Mouse (Mus musculus) myocyte (in vitro differentiated cells): Measurements from ENCODE around the gene Lsr. TPM values are rescaled to one million over a fixed set of nuclear protein-coding genes. Genes with fewer than 3 reads are reported as not detected.

Experiments used
- H3K27me3 ChIP-seq: one replicate; pipeline ENCODE4 v1.6.1; 2011; ENCODE audit not compliant: control insufficient read depth, insufficient read depth, insufficient read length
- H3K36me3 ChIP-seq: one replicate; pipeline ENCODE4 v1.6.1; 2011; ENCODE audit not compliant: control insufficient read depth, insufficient read depth
- H3K4me2 ChIP-seq: one replicate; pipeline ENCODE4 v1.6.1; 2011; ENCODE audit warnings: low read depth, control low read depth
- H3K4me3 ChIP-seq: one replicate; pipeline ENCODE4 v1.5.1; 2011; ENCODE audit warnings: mild to moderate bottlenecking, control low read depth, moderate library complexity
- H3K79me2 ChIP-seq: one replicate; pipeline ENCODE4 v1.6.1; 2011; ENCODE audit not compliant: control insufficient read depth, insufficient read depth
- H3ac ChIP-seq: one replicate; pipeline ENCODE4 v1.6.1; 2011; ENCODE audit not compliant: control insufficient read depth, insufficient read length
- CEBPB ChIP-seq: IDR thresholded peaks from 2 replicates; pipeline ENCODE4 v1.6.1; 2011; ENCODE audit warnings: mild to moderate bottlenecking, moderate library complexity; ENCODE audit not compliant: poor library complexity, insufficient read depth, severe bottlenecking
- E2F4 ChIP-seq: IDR thresholded peaks from one replicate; pipeline ENCODE4 v1.6.1; 2011; ENCODE audit warnings: mild to moderate bottlenecking, control low read depth, moderate library complexity; ENCODE audit not compliant: insufficient read depth
- MAX ChIP-seq: IDR thresholded peaks from one replicate; pipeline ENCODE4 v1.6.1; 2011; ENCODE audit warnings: low read depth, mild to moderate bottlenecking, control low read depth
- MYOD1 ChIP-seq, 3 experiments: IDR thresholded peaks; one replicate each; pipeline ENCODE4 v1.6.1; 2011; ENCODE audit warnings: control low read depth in 2 of 3, low read depth in 2 of 3, mild to moderate bottlenecking in 2 of 3, moderate library complexity in 1 of 3; ENCODE audit not compliant: insufficient read length in 2 of 3, control insufficient read depth in 1 of 3
- MYOG ChIP-seq, 3 experiments: IDR thresholded peaks; one replicate each; pipeline ENCODE4 v1.6.1; 2011; ENCODE audit warnings: control low read depth in 2 of 3, low read depth in 2 of 3, mild to moderate bottlenecking in 2 of 3; ENCODE audit not compliant: insufficient read length in 2 of 3, control insufficient read depth in 1 of 3, insufficient read depth in 1 of 3
- POLR2A ChIP-seq: IDR thresholded peaks from one replicate; pipeline ENCODE4 v1.6.1; 2011; ENCODE audit warnings: low read depth, mild to moderate bottlenecking, control low read depth, moderate library complexity; ENCODE audit not compliant: insufficient read length
- POLR2AphosphoS2 ChIP-seq: IDR thresholded peaks from one replicate; pipeline ENCODE4 v1.6.1; 2011; ENCODE audit warnings: low read depth, control low read depth; ENCODE audit not compliant: insufficient read length
- REST ChIP-seq: IDR thresholded peaks from one replicate; pipeline ENCODE4 v1.6.1; 2011; ENCODE audit warnings: mild to moderate bottlenecking, control low read depth, moderate library complexity; ENCODE audit not compliant: insufficient read depth, insufficient read length
- SRF ChIP-seq: IDR thresholded peaks from one replicate; pipeline ENCODE4 v1.6.1; 2011; ENCODE audit warnings: low read depth; ENCODE audit not compliant: control insufficient read depth, insufficient read length
- TCF12 ChIP-seq: IDR thresholded peaks from one replicate; pipeline ENCODE4 v1.6.1; 2011; ENCODE audit warnings: mild to moderate bottlenecking, control low read depth; ENCODE audit not compliant: poor library complexity, insufficient read depth, severe bottlenecking
- TCF3 ChIP-seq: IDR thresholded peaks from one replicate; pipeline ENCODE4 v1.6.1; 2011; ENCODE audit warnings: low read depth, control low read depth; ENCODE audit not compliant: insufficient read length
- USF1 ChIP-seq: IDR thresholded peaks from one replicate; pipeline ENCODE4 v1.6.1; 2011; ENCODE audit warnings: low read depth, mild to moderate bottlenecking, control low read depth, moderate library complexity
- polyA plus RNA-seq: library from polyadenylated mRNA; unstranded; fragments of >200 nt; fragmentation: generic; extraction: Trizol; gene quantifications from one replicate; pipeline ENCODE4 v1.2.1, GENCODE M21; 2012; ENCODE audit warnings: missing spikeins

Lsr gene
- polyA plus RNA-seq, 1 experiment = 0.02 TPM

DNA sequence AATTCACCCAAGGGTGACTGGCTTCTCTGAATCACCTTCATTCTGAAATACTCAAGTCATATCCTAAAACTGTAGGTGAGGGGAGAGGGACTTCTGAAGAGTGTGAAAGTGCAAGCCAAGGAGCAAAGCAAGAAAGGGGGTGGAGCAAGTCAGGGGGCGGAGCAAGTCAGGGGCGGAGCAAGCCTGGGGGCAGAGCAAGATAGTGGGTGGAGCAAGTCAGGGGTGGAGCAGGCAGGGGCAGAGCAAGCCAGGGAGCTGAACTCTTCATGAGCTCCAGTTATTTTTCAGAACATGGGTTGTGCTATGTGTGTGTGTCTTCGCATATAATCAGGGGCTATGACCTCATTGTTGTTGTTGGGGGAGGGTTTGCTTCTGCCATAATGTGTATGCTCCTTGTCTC, 53.0 kb downstream of the Lsr start:
- H3K4me3 ChIP-seq = no peak overlapping the region
- H3K36me3 ChIP-seq = no peaks in the 10 kb centered on the region
- TF ChIP-seq MYOG (IDR thresholded peaks at IDR 0.05; ENCODE audit: control insufficient read depth in 1 of 3, insufficient read depth in 1 of 3, insufficient read length in 2 of 3, low read depth in 2 of 3) = no peak
- no peak for TF ChIP-seq POLR2AphosphoS2
- TF ChIP-seq USF1 = no peak
- no peak for TF ChIP-seq MAX
- no peak for TF ChIP-seq TCF12
- TF ChIP-seq CEBPB = no peak
- no peak for TF ChIP-seq MYOD1 (IDR thresholded peaks at IDR 0.05; ENCODE audit: control insufficient read depth in 1 of 3, insufficient read length in 2 of 3, low read depth in 2 of 3)
- no peak for TF ChIP-seq TCF3
- no peak for TF ChIP-seq REST
- H3K4me2 ChIP-seq = no peak overlapping the region
- H3K27me3 ChIP-seq = peaks cover 17% of the 10 kb centered on the region
- H3K79me2 ChIP-seq = no peaks in the 10 kb centered on the region
- no peak overlapping the region for H3ac ChIP-seq

DNA sequence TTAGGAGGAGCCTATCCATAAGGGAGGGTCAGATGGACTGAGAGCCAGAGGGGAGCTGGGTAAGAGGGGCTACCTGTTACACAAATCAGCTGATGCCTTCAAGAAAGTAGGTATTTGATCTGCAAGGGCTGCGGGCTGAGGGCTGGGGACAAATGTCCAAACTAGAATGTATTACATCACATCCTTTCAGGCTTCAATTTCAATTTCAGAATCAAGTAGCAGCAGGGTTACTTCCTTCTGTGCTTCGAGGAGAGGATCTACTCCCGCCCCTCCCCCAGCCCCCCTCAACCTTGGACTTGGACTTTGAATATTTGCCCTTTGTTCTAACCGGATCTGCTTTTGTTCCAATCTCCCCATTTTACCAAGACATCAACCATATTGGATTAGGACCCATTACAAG, 56.0 kb downstream of the Lsr start:
- TF ChIP-seq MAX = no peak
- TF ChIP-seq CEBPB = no peak
- no peak for TF ChIP-seq MYOG (IDR thresholded peaks at IDR 0.05; ENCODE audit: control insufficient read depth in 1 of 3, insufficient read depth in 1 of 3, insufficient read length in 2 of 3, low read depth in 2 of 3)
- TF ChIP-seq MYOD1 (IDR thresholded peaks at IDR 0.05; ENCODE audit: control insufficient read depth in 1 of 3, insufficient read length in 2 of 3, low read depth in 2 of 3) = no peak
- TF ChIP-seq POLR2A = no peak
- no peak for TF ChIP-seq REST
- no peak for TF ChIP-seq TCF12

DNA sequence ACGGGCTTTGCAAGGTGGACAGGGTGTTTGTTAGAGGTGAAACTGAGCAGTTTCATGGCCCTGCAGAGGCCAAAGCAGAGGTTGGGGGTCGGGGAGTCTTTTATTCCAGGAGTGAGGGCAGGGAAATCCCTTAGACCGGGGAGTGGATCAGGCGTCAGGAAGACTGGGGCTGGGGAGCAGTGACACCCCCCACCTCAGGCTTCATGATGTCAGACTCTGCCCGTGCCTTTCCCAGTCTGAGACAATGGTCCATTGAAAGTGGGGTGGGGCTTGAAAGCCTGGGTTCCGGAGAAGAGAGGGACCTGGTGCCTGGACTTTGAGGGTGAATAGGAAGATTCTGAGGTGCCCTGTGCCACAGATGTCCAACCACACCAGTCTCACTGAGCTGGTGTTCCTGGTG, 56.6 kb downstream of the Lsr start:
- Histone ChIP-seq H3K4me2 (no peak overlapping the region), H3K36me3 (no peaks in the 10 kb centered on the region), H3K27me3 (peaks cover 30% of the 10 kb centered on the region)

More for the DNA sequence above, 56.0 kb downstream of the Lsr start:
- Histone ChIP-seq H3K4me3 (no peak overlapping the region), H3K36me3 (no peaks in the 10 kb centered on the region), H3K27me3 (peaks cover 30% of the 10 kb centered on the region), H3K79me2 (no peaks in the 10 kb centered on the region), H3K4me2 (no peak overlapping the region), H3ac (no peak overlapping the region)

DNA sequence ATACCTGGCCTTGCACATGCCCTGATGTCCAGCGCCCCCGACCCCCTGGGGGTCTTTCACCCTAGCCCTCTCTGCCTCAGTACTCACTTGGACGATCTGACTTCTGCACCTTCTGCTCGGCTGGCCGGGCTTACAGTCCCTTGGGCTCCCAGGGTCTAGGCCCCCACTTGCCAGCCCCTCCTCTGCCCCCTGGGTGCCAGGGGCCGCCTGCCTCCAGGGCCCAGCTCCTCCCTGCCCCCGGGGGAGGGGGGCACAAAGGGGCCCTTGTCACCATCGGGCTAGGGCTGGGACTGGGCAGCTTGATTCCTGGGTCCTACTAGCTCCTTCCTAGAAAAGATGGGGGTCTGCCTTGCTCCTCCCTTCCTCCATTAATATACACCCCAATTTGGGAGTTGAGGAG, 58.5 kb downstream of the Lsr start, which contains the start of gene Mag:
Gene Mag (minus strand): TSS at position 142 of the 400 bp plus-strand sequence.
- H3K4me3 ChIP-seq = no peak within 1 kb of the TSS
- H3ac ChIP-seq = no peak within 1 kb of the TSS
- no peak for TF ChIP-seq MYOD1 (IDR thresholded peaks at IDR 0.05; ENCODE audit: control insufficient read depth in 1 of 3, insufficient read length in 2 of 3, low read depth in 2 of 3)
- no peak for TF ChIP-seq POLR2AphosphoS2
- no peak for TF ChIP-seq E2F4
- TF ChIP-seq TCF3 = no peak
- no peak for TF ChIP-seq POLR2A
- no peak for TF ChIP-seq CEBPB
- TF ChIP-seq MAX = no peak
- no peak for TF ChIP-seq TCF12
- no peak for TF ChIP-seq MYOG (IDR thresholded peaks at IDR 0.05; ENCODE audit: control insufficient read depth in 1 of 3, insufficient read depth in 1 of 3, insufficient read length in 2 of 3, low read depth in 2 of 3)
- no peak for TF ChIP-seq REST
- no peak for TF ChIP-seq USF1
- TF ChIP-seq SRF = no peak
- no peaks in the 10 kb centered on the region for H3K36me3 ChIP-seq
- peaks cover 30% of the 10 kb centered on the region for H3K27me3 ChIP-seq
- H3K79me2 ChIP-seq = no peaks in the 10 kb centered on the region
- H3K4me2 ChIP-seq = no peak within 1 kb of the TSS

More for the DNA sequence above, 56.6 kb downstream of the Lsr start:
- no peaks in the 10 kb centered on the region for H3K79me2 ChIP-seq
- H3K4me3 ChIP-seq = no peak overlapping the region
- no peak overlapping the region for H3ac ChIP-seq
- TF ChIP-seq MAX = no peak
- no peak for TF ChIP-seq USF1
- TF ChIP-seq POLR2A = no peak
- TF ChIP-seq E2F4 = no peak
- TF ChIP-seq SRF = no peak
- no peak for TF ChIP-seq MYOD1 (IDR thresholded peaks at IDR 0.05; ENCODE audit: control insufficient read depth in 1 of 3, insufficient read length in 2 of 3, low read depth in 2 of 3)
- no peak for TF ChIP-seq TCF3
- TF ChIP-seq MYOG (IDR thresholded peaks at IDR 0.05; ENCODE audit: control insufficient read depth in 1 of 3, insufficient read depth in 1 of 3, insufficient read length in 2 of 3, low read depth in 2 of 3) = no peak
- no peak for TF ChIP-seq CEBPB

DNA sequence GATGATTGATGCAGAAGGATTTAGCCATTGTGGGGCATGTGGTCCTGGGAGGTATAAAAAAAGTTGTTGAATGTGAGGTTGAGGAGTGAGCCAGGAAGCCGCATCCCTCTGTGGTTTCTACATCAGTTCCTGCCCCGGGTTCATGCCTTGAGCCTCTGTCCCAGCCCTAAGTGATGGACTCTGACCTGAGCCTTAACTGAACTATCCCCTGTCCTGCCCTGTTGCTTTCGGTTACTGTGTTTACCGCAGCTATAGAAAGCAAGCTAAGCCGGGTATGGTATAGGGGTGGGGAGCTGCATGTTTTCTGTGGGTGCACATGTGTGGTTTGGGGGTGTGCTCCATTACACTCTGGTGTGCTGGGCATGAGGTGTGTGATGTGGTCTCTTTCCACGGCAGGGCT, 63.5 kb downstream of the Lsr start:
- TF ChIP-seq POLR2A (no peak), REST (no peak), TCF12 (no peak), MYOG (IDR thresholded peaks at IDR 0.05; ENCODE audit: control insufficient read depth in 1 of 3, insufficient read depth in 1 of 3, insufficient read length in 2 of 3, low read depth in 2 of 3) (no peak), MAX (no peak), MYOD1 (IDR thresholded peaks at IDR 0.05; ENCODE audit: control insufficient read depth in 1 of 3, insufficient read length in 2 of 3, low read depth in 2 of 3) (no peak), POLR2AphosphoS2 (no peak), TCF3 (no peak), USF1 (no peak), CEBPB (no peak)

More for the DNA sequence above, 63.5 kb downstream of the Lsr start:
- Histone ChIP-seq H3K4me2 (no peak overlapping the region), H3ac (no peak overlapping the region), H3K36me3 (no peaks in the 10 kb centered on the region), H3K4me3 (no peak overlapping the region), H3K27me3 (peaks cover 25% of the 10 kb centered on the region), H3K79me2 (no peaks in the 10 kb centered on the region)
